Mouse (Mus musculus) lung, adult 2 months (tissue): ENCODE results near the gene Rasal1. TPM values are rescaled to one million over a fixed set of nuclear protein-coding genes. Genes with fewer than 3 reads are reported as not detected.

Experiments
- DNase-seq: peaks from one replicate; pipeline ENCODE4 v3.0.0; 2022
- H3K4me1 ChIP-seq: fragments of 200-500 bp; 2 replicates; pipeline ENCODE4 v1.6.1; 2011; ENCODE audit warnings: low read length; ENCODE audit not compliant: control insufficient read depth, insufficient read depth
- H3K4me3 ChIP-seq: fragments of 200-500 bp; replicated peaks from 2 replicates; pipeline ENCODE3; 2011; ENCODE audit warnings: low read depth, mild to moderate bottlenecking, control low read depth, low read length; ENCODE audit errors: extremely low read depth
- CTCF ChIP-seq: fragments of 200-500 bp; IDR thresholded peaks from 2 replicates; pipeline ENCODE4 v1.5.1; 2011; ENCODE audit warnings: mild to moderate bottlenecking, low read length, control low read depth; ENCODE audit not compliant: insufficient read depth
- POLR2A ChIP-seq: fragments of 200-500 bp; IDR thresholded peaks from 2 replicates; pipeline ENCODE4 v1.6.1; 2011; ENCODE audit warnings: low read depth, mild to moderate bottlenecking, control low read depth, low read length, borderline replicate concordance; ENCODE audit errors: extremely low read depth
- WGBS: fragments of 180-500 bp; shearing (Covaris S2); methylation state at CpG from one replicate; pipeline ENCODE4 v1.1.7; 2018; 5-methylcytosine and 5-hydroxymethylcytosine counted together
- polyA plus RNA-seq: library from polyadenylated mRNA; depleted of rRNA; stranded (reverse); fragments of >200 nt; gene quantifications from 2 replicates; pipeline ENCODE4 v1.2.3, GENCODE M21; 2012; rRNA removed

Gene Rasal1
- polyA plus RNA-seq, 1 experiment = 1.6 TPM

DNA sequence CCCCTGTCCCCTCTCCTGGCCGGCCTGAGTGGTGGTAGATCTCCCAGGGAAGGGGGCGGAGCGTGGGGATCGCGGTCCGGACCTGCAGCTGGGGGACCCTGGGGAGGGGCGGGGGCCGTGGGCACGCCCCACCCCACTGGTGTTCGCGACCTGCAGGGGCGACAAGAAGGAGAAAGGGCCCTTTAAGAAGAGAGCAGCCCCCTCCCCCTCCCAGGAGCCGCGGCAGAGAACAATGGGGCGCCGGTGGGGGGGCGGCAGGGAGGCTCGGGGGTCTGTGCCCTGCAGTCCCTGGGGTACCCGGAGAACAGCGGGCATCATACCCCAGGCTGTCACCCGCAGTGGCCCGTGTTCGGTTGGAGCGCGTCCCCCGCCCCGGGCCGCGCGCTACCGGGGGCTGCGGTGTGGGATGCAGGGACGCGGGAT lies 62.2 kb downstream of the Rasal1 start:
- H3K4me1 ChIP-seq = no peaks in the 10 kb centered on the region
- peak overlapping the region; percentile 21 for H3K4me3 ChIP-seq
- TF ChIP-seq CTCF = no peak
- TF ChIP-seq POLR2A = no peak
- WGBS = 4% methylated on average over 34 of the region's 34 CpGs
- DNase-seq = no peak

DNA sequence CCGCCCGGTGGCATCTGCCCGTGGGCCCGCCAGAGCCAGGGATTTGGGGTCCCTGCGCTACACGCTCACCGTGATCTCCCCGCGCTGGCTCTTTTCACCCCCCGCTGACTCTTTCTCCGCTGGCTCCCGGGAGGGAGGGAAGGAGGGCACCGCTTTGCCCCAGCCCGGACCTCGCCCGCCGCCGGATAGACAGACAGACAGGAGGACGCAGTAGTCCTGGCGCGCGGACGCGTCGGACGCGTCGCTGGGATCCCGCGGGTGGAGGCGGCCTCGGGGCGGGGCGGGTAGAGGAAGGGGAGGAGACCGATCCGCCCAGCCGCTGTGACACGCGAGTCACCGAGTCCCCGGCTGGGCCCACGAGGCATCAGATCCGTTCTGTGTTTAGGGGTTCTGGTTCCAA lies 62.8 kb downstream of the Rasal1 start:
- WGBS = 1% methylated on average over 41 of the region's 43 CpGs
- DNase-seq = no peak
- no peaks in the 10 kb centered on the region for H3K4me1 ChIP-seq
- peak overlapping the region; percentile 21 for H3K4me3 ChIP-seq
- TF ChIP-seq POLR2A (no peak), CTCF (no peak)

DNA sequence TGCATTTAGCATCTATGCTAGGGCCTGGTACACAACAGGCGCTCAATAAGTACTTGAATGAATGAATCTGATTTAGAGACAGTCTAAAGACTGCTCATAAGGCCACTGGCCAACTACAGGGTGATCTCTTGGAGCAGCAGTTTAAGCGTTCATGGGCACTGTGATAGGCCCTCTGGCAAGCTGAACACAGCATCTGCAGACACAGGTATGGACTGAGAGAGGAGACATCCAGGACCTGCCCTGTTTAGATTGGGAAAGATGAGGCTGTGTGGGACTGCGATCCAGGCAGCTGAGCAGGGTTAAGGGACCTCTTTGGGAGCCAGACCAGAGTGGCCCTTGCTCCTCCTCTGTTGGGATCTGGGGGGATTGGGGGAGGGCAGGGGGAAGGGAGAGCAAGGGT lies 63.2 kb downstream of the Rasal1 start, which contains the start of gene Dtx1:
Gene Dtx1 (minus strand): TSS at position 101 of the 400 bp plus-strand sequence.
- WGBS = 38% methylated on average over 3 of the region's 3 CpGs
- H3K4me1 ChIP-seq = no peaks in the 10 kb centered on the region
- H3K4me3 ChIP-seq = peak within 1 kb of the TSS; percentile 21
- DNase-seq = no peak
- TF ChIP-seq POLR2A (no peak), CTCF (no peak)

DNA sequence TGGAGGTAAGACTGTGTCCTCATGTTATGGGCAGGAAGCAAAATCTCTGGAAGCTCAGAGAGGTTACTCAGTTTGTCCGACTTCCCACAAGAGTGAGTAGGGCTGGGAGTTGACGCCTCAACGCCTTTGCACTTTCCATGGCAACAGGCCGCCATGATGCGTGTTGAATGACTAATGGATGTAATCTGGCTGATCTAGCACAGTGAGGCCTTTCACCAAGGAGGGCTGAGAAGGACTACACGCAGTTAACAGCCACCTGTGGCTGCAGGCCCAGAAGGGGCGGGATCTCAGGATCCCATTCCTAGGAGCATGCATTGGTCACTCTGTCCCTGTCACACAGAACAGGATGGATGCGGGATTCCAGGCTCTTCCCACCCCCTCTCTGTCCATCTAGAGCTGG lies 64.1 kb downstream of the Rasal1 start:
- WGBS = 76% methylated on average over 8 of the region's 8 CpGs
- Histone ChIP-seq H3K4me1 (no peaks in the 10 kb centered on the region), H3K4me3 (no peak overlapping the region)
- TF ChIP-seq CTCF (no peak), POLR2A (no peak)
- no peak for DNase-seq

DNA sequence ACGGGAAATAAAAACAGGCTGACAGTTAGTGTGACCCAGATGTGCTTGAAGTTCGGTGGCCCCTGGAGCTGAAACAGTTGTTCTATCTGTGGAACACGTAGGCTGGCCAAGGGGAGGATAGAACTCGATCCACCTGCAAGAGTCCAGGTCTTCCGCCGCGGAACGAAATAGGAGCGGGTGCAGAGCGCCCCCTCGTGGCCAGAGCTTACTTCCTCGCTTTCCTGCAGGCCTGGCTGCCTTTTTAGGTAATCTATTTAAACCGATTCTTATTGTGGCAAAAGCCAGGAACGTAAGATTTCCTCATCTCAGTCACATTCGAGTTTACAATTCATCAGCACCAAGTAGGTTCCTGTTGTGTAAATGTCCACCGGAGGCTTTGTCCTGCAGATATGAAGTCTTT lies 65.7 kb downstream of the Rasal1 start:
- WGBS = 4% methylated on average over 16 of the region's 16 CpGs
- DNase-seq = peak; percentile 40

GRCm38 (mm10) chr5:120717136-120717535 lies 68.5 kb downstream of the Rasal1 start:
- no peak for DNase-seq
- no peak for TF ChIP-seq CTCF
- TF ChIP-seq POLR2A = no peak
- 65% methylated on average over 10 of the region's 10 CpGs for WGBS
- H3K4me3 ChIP-seq = no peak overlapping the region
- H3K4me1 ChIP-seq = no peaks in the 10 kb centered on the region

More for the DNA sequence above, 65.7 kb downstream of the Rasal1 start:
- Histone ChIP-seq H3K4me1 (no peaks in the 10 kb centered on the region), H3K4me3 (no peak overlapping the region)
- peak; percentile 59 for TF ChIP-seq CTCF
- TF ChIP-seq POLR2A = no peak

DNA sequence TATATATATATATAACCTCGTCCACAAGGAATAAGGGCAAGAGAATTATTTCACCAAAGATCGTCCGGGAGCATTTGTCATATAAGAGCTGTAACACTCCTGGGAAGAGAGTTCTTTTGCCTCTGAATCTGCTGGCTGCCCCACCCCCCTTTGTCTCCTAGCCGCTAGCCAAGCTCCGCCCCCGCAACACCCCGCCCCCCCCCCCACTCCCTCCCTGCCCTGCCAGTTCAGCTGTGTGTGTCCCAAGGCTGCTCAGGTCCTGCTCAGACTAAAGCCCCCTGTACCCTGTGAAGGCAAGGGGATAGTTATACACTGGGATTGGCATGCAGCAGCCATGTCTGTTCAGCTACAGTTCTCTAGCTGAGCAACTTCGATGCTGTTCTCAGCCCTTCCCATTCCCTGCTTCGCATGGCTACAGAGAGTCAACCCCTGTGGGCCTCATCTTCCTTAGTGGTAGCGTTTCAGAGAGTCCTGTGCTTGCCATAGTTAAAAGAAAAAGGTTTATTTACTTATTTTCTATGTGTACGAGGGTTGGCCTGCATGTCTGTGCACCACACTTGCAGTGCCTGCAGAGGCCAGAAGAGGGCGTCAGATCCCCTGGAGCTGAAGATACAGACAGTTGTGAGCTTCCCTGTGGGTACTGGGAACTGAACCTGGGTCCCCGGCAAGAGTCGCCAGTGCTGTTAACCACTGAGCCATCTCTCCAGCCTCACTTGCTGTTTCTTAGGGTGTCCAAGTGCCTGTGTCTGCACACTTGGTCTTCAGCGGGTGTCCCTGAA lies 70.2 kb downstream of the Rasal1 start:
- no peak for DNase-seq
- WGBS = 44% methylated on average over 14 of the region's 15 CpGs
- Histone ChIP-seq H3K4me3 (no peak overlapping the region), H3K4me1 (no peaks in the 10 kb centered on the region)
- TF ChIP-seq POLR2A = no peak
- TF ChIP-seq CTCF = no peak

DNA sequence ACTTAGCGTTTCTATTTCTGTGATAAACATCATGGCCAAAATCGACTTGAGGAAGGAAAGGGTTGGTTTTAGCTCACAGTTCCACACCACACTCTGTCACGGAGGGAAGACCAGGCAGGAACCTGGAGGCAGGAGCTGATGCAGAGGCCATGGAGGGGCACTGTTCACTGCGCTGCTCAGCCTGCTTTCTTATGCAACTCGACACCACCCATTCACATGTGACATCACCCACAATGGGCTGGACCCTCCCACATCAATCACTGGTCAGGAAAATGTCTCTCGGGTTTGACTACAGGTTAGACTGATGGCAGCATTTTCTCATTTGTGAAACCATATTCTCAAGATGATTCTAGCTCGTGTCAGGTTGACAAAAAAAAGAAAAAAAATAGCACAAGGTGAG lies 72.4 kb downstream of the Rasal1 start:
- DNase-seq = no peak

GRCm38 (mm10) chr5:120725811-120726455 lies 77.3 kb downstream of the Rasal1 start:
- no peak for DNase-seq
- H3K4me1 ChIP-seq = no peaks in the 10 kb centered on the region
- 57% methylated on average over 12 of the region's 12 CpGs for WGBS
- no peak overlapping the region for H3K4me3 ChIP-seq
- TF ChIP-seq CTCF = no peak
- no peak for TF ChIP-seq POLR2A

More for the DNA sequence above, 72.4 kb downstream of the Rasal1 start:
- Histone ChIP-seq H3K4me3 (no peak overlapping the region), H3K4me1 (no peaks in the 10 kb centered on the region)
- TF ChIP-seq POLR2A = no peak
- TF ChIP-seq CTCF = no peak
- WGBS = 43% methylated on average over 7 of the region's 7 CpGs

Other genes starting within 250 kb of the Rasal1 start
- not detected in 2 replicates for gene Lhx5, start 217.1 kb upstream of the Rasal1 start, polyA plus RNA-seq
- 2.1 and 2.3 TPM in 2 replicates for gene Sdsl, start 176.0 kb upstream of the Rasal1 start, polyA plus RNA-seq
- gene Sds, start 172.3 kb upstream of the Rasal1 start, polyA plus RNA-seq = 0.65 and 0.70 TPM in 2 replicates
- 40.0 and 42.7 TPM in 2 replicates for gene Plbd2, start 145.2 kb upstream of the Rasal1 start, polyA plus RNA-seq
- gene Slc8b1, start 137.6 kb upstream of the Rasal1 start, polyA plus RNA-seq = 37.0 and 40.0 TPM in 2 replicates
- 75.8 and 89.2 TPM in 2 replicates for gene Tpcn1, start 60.1 kb upstream of the Rasal1 start, polyA plus RNA-seq
- gene Iqcd, start 59.8 kb upstream of the Rasal1 start, polyA plus RNA-seq = 2.0 and 2.4 TPM in 2 replicates
- gene Rita1, start 36.2 kb upstream of the Rasal1 start, polyA plus RNA-seq = 15.7 and 15.8 TPM in 2 replicates
- 37.2 and 39.2 TPM in 2 replicates for gene Ddx54, start 36.1 kb upstream of the Rasal1 start, polyA plus RNA-seq
- gene Cfap73, start 14.6 kb upstream of the Rasal1 start, polyA plus RNA-seq = 1.6 TPM in 2 replicates
- 6.1 and 7.8 TPM in 2 replicates for gene Dtx1, start 63.1 kb downstream of the Rasal1 start, polyA plus RNA-seq
- gene Oas2, start 101.0 kb downstream of the Rasal1 start, polyA plus RNA-seq = 4.5 and 5.0 TPM in 2 replicates
- 1.6 and 1.7 TPM in 2 replicates for gene Oas3, start 128.8 kb downstream of the Rasal1 start, polyA plus RNA-seq
- gene Oas1e, start 146.7 kb downstream of the Rasal1 start, polyA plus RNA-seq = 0.06 TPM in 1 of 2 replicates, not detected in the other
- 2.7 and 4.6 TPM in 2 replicates for gene Oas1c, start 163.7 kb downstream of the Rasal1 start, polyA plus RNA-seq
- not detected in 2 replicates for gene Oas1f, start 198.6 kb downstream of the Rasal1 start, polyA plus RNA-seq
- not detected in 2 replicates for gene Oas1h, start 212.6 kb downstream of the Rasal1 start, polyA plus RNA-seq
- gene Oas1g, start 238.8 kb downstream of the Rasal1 start, polyA plus RNA-seq = 1.4 and 1.6 TPM in 2 replicates